In genomic region chr13:58158099-58158912, GRCm38 (mm10) we compare ENCODE assay signal across 8 mouse cellular contexts. TPM values are rescaled to one million over a fixed set of nuclear protein-coding genes. Genes with fewer than 3 reads are reported as not detected.
DNase-seq lines count a peak whose midpoint lies in the region; ATAC-seq and TF ChIP-seq lines count a peak whose summit lies in the region.

No protein-coding gene starts in this region.

- peak overlapping the region; percentile 88 for H3K4me3 ChIP-seq in ES-Bruce4 (ENCODE audit: low read depth, low read length)
- peak overlapping the region; percentile 86 for H3K4me3 ChIP-seq in forebrain, embryonic 14.5 days (ENCODE audit: low read depth, low read length)
- H3K4me3 ChIP-seq in lung, adult 2 months (replicated peaks; ENCODE audit: extremely low read depth, low read depth, low read length): peak overlapping the region; percentile 99

- peak; percentile 93 for TF ChIP-seq CTCF in ES-Bruce4 (IDR thresholded peaks at IDR 0.05; ENCODE audit: low read depth, low read length)
- peak; percentile 97 for TF ChIP-seq CTCF in lung, adult 2 months (IDR thresholded peaks at IDR 0.05; ENCODE audit: insufficient read depth, low read length)

- no peak for TF ChIP-seq POLR2A in ES-Bruce4 (IDR thresholded peaks at IDR 0.05; ENCODE audit: insufficient read depth, low read length)
- TF ChIP-seq POLR2A in lung, adult 2 months (IDR thresholded peaks at IDR 0.05; ENCODE audit: borderline replicate concordance, extremely low read depth, low read depth, low read length): no peak

- H3K9ac ChIP-seq in ES-Bruce4 (ENCODE audit: low read depth, poor library complexity, severe bottlenecking): peak overlapping the region; percentile 60
- peak overlapping the region; percentile 91 for H3K9ac ChIP-seq in forebrain, embryonic 14.5 days (ENCODE audit: low read length)

- no peaks in the 10 kb centered on the region for H3K9me3 ChIP-seq in ES-Bruce4 (replicated peaks; ENCODE audit: control insufficient read depth, insufficient read depth, low read length, poor library complexity, severe bottlenecking)
- no peaks in the 10 kb centered on the region for H3K9me3 ChIP-seq in forebrain, embryonic 14.5 days (replicated peaks; ENCODE audit: control insufficient read depth, low read length)

- 9% methylated on average over 16 of the region's 16 CpGs for WGBS in forebrain, embryonic 14.5 days
- WGBS in lung, adult 2 months: 4% methylated on average over 16 of the region's 16 CpGs

- H3K27me3 ChIP-seq in ES-Bruce4 (ENCODE audit: control insufficient read depth, insufficient read depth, low read length, poor library complexity, severe bottlenecking): no peaks in the 10 kb centered on the region
- H3K27me3 ChIP-seq in forebrain, embryonic 14.5 days (replicated peaks; ENCODE audit: control insufficient read depth, insufficient read depth, low read length): no peaks in the 10 kb centered on the region

- intact Hi-C loops in heart, postnatal 25 days (cut with DNase I): loop anchor here (2.0 to 5.0 kb wide), 4 partner anchors 59 to 429 kb away; partner anchors contain the start of gene Ubqln1

- peak; percentile 22; the same call in 1 of the 2 replicates for ATAC-seq in cerebellum, adult (ENCODE audit: insufficient number of reproducible peaks, low FRiP score, low TSS enrichment)
- peak; percentile 63 for ATAC-seq in forebrain, embryonic 14.5 days
- peak; percentile 79 for ATAC-seq in neutrophil, adult 5-6 weeks (ENCODE audit: extremely low read depth, insufficient number of reproducible peaks, low FRiP score, poor library complexity, severe bottlenecking)

- TF ChIP-seq EP300 in ES-Bruce4 (IDR thresholded peaks at IDR 0.05; ENCODE audit: insufficient read depth, low read depth, low read length): no peak

- H3K4me1 ChIP-seq in ES-Bruce4 (ENCODE audit: control insufficient read depth, insufficient read depth, low read length): no peaks in the 10 kb centered on the region
- peaks cover 8% of the 10 kb centered on the region; the same call in 1 of the 2 replicates for H3K4me1 ChIP-seq in forebrain, embryonic 14.5 days (ENCODE audit: control insufficient read depth, insufficient read depth, low read length)
- no peaks in the 10 kb centered on the region for H3K4me1 ChIP-seq in lung, adult 2 months (ENCODE audit: control insufficient read depth, insufficient read depth, low read length)

- H3K4me2 ChIP-seq in forebrain, embryonic 14.5 days (ENCODE audit: low read length): peak overlapping the region; percentile 87

- no peak overlapping the region for H3K27ac ChIP-seq in ES-Bruce4 (ENCODE audit: insufficient read depth, low read length)
- no peak overlapping the region for H3K27ac ChIP-seq in forebrain, embryonic 14.5 days (ENCODE audit: low read depth, low read length)

- H3K36me3 ChIP-seq in ES-Bruce4 (ENCODE audit: control insufficient read depth, insufficient read depth, low read length, poor library complexity, severe bottlenecking): 0 out of 2 replicates have a peak, but pooled peaks cover 4% of the 10 kb centered on the region
- peaks cover 22% of the 10 kb centered on the region for H3K36me3 ChIP-seq in forebrain, embryonic 14.5 days (ENCODE audit: control insufficient read depth, insufficient read depth, low read length)

- peak; percentile 95 for DNase-seq in forebrain, embryonic 14.5 days (ENCODE audit: low spot score)
- DNase-seq in heart, postnatal 25 days (ENCODE audit: low spot score): peak; percentile 60
- DNase-seq in layer of hippocampus, adult 18-20 months (ENCODE audit: low spot score in 2 of 2): peak; percentile 82 to 93
- DNase-seq in lung, adult 2 months: peak; percentile 84
- peak; percentile 62 to 82 for DNase-seq in thymus, adult 18-20 months

RNA-seq across cellular contexts. Expression of gene Idnk, which starts 0.9 kb away (rescaled TPM):
- 25.1 and 28.9 TPM in 2 replicates for polyA plus RNA-seq in ES-Bruce4 (2011; ENCODE audit: insufficient read depth, insufficient read length, low read depth, missing spikeins)
- polyA plus RNA-seq in forebrain, embryonic 14.5 days (2014; fragmentation: Nextera tagmentation; extraction: Ambion mirVana): 58.6 and 72.4 TPM in 2 replicates
- 10 to 100 TPM; 23.2 to 24.3 TPM for total RNA-seq in heart, postnatal 25 days (2021)
- 10 to 100 TPM; 32.7 to 33.3 TPM for total RNA-seq in layer of hippocampus, adult 18-20 months (2021)
- polyA plus RNA-seq in lung, adult 2 months (2012; rRNA removed): 17.0 and 24.5 TPM in 2 replicates
- 85.7 and 88.8 TPM in 2 replicates for total RNA-seq in neutrophil, adult 5-6 weeks (2017)

RNA-seq across cellular contexts. Expression of gene Hnrnpa0, which starts 29.9 kb away (rescaled TPM):
- 166 and 181 TPM in 2 replicates for polyA plus RNA-seq in ES-Bruce4 (2011; ENCODE audit: insufficient read depth, insufficient read length, low read depth, missing spikeins)
- polyA plus RNA-seq in forebrain, embryonic 14.5 days (2014; fragmentation: Nextera tagmentation; extraction: Ambion mirVana): 66.7 and 83.1 TPM in 2 replicates
- 10 to 100 TPM; 64.3 to 70.2 TPM for total RNA-seq in heart, postnatal 25 days (2021)
- 100 to 1,000 TPM; 125 to 127 TPM for total RNA-seq in layer of hippocampus, adult 18-20 months (2021)
- 57.5 and 84.1 TPM in 2 replicates for polyA plus RNA-seq in lung, adult 2 months (2012; rRNA removed)
- total RNA-seq in neutrophil, adult 5-6 weeks (2017): 50.7 and 55.9 TPM in 2 replicates

RNA-seq across cellular contexts. Expression of gene Klhl3, which starts 44.9 kb away (rescaled TPM):
- 0.25 and 0.30 TPM in 2 replicates for polyA plus RNA-seq in ES-Bruce4 (2011; ENCODE audit: insufficient read depth, insufficient read length, low read depth, missing spikeins)
- 5.3 and 6.5 TPM in 2 replicates for polyA plus RNA-seq in forebrain, embryonic 14.5 days (2014; fragmentation: Nextera tagmentation; extraction: Ambion mirVana)
- total RNA-seq in heart, postnatal 25 days (2021): 1 to 10 TPM; 2.6 TPM
- 10 to 100 TPM; 47.1 to 48.6 TPM for total RNA-seq in layer of hippocampus, adult 18-20 months (2021)
- 1.8 TPM in 2 replicates for polyA plus RNA-seq in lung, adult 2 months (2012; rRNA removed)
- 0.47 and 0.49 TPM in 2 replicates for total RNA-seq in neutrophil, adult 5-6 weeks (2017)

RNA-seq across cellular contexts. Expression of gene Ubqln1, which starts 57.1 kb away (rescaled TPM):
- 176 and 182 TPM in 2 replicates for polyA plus RNA-seq in ES-Bruce4 (2011; ENCODE audit: insufficient read depth, insufficient read length, low read depth, missing spikeins)
- polyA plus RNA-seq in forebrain, embryonic 14.5 days (2014; fragmentation: Nextera tagmentation; extraction: Ambion mirVana): 95.9 and 108 TPM in 2 replicates
- total RNA-seq in heart, postnatal 25 days (2021): 10 to 100 TPM; 48.2 to 50.2 TPM
- 100 to 1,000 TPM; 154 to 159 TPM for total RNA-seq in layer of hippocampus, adult 18-20 months (2021)
- polyA plus RNA-seq in lung, adult 2 months (2012; rRNA removed): 96.6 and 108 TPM in 2 replicates
- 61.6 and 62.0 TPM in 2 replicates for total RNA-seq in neutrophil, adult 5-6 weeks (2017)

Comparison
In these comparisons a context has a peak if more than half of its experiments do, and no peak if none do; other contexts are left out.
1. ATAC-seq: peak in every context shown above with its lines; median percentile 79 in neutrophil, adult 5-6 weeks; 63 in forebrain, embryonic 14.5 days; 22 in cerebellum, adult.
2. RNA of gene Klhl3, which starts 44.9 kb away (total RNA-seq): 47.1 to 48.6 TPM in layer of hippocampus, adult 18-20 months; 2.6 TPM in heart, postnatal 25 days and 0.47 to 0.49 TPM in neutrophil, adult 5-6 weeks; every median in the first group is over 10 times any median in the second.
3. Peak in every context shown above with its lines, with median percentiles within 50 percentile points of each other: H3K4me3 ChIP-seq and DNase-seq.